Mouse (Mus musculus): ENCODE measurements around the gene Atoh7. TPM values are rescaled to one million over a fixed set of nuclear protein-coding genes. Genes with fewer than 3 reads are reported as not detected.
A peak's percentile ranks its signal among the peaks of the same experiment; 100 is the strongest.

Atoh7 gene
- polyA plus RNA-seq, 1 experiment from 2014 or later = 2.1 TPM

GRCm38 (mm10) chr10:63065561-63065960 lies 33.9 kb upstream of the Atoh7 start:
- Histone ChIP-seq H3K9me3 (no peaks in the 10 kb centered on the region), H3K27me3 (no peaks in the 10 kb centered on the region), H3K4me1 (replicated peaks) (peaks cover 3% of the 10 kb centered on the region; the same call in 1 of the 2 replicates), H3K36me3 (no peaks in the 10 kb centered on the region), H3K27ac (no peak overlapping the region), H3K4me3 (no peak overlapping the region), H3K4me2 (no peak overlapping the region), H3K9ac (no peak overlapping the region)
- WGBS = 62% methylated on average over 8 of the region's 8 CpGs
- no peak for ATAC-seq (ENCODE audit: low FRiP score)

GRCm38 (mm10) chr10:63065988-63066387 lies 33.5 kb upstream of the Atoh7 start:
- WGBS = 3% methylated on average over 5 of the region's 5 CpGs
- peaks cover 3% of the 10 kb centered on the region; the same call in 1 of the 2 replicates for H3K4me1 ChIP-seq (replicated peaks)
- no peak overlapping the region for H3K4me3 ChIP-seq
- no peaks in the 10 kb centered on the region for H3K36me3 ChIP-seq
- H3K9me3 ChIP-seq = no peaks in the 10 kb centered on the region
- peak; percentile 77; the same call in 1 of the 2 replicates for ATAC-seq (ENCODE audit: low FRiP score)
- H3K27ac ChIP-seq = no peak overlapping the region
- no peak overlapping the region for H3K9ac ChIP-seq
- no peaks in the 10 kb centered on the region for H3K27me3 ChIP-seq
- no peak overlapping the region for H3K4me2 ChIP-seq

GRCm38 (mm10) chr10:63086304-63086703 lies 13.1 kb upstream of the Atoh7 start:
- Histone ChIP-seq H3K27ac (no peak overlapping the region), H3K9ac (no peak overlapping the region), H3K27me3 (peaks cover 3% of the 10 kb centered on the region), H3K4me3 (no peak overlapping the region), H3K4me2 (no peak overlapping the region), H3K36me3 (no peaks in the 10 kb centered on the region), H3K9me3 (no peaks in the 10 kb centered on the region), H3K4me1 (replicated peaks) (peaks cover 18% of the 10 kb centered on the region)
- no peak for ATAC-seq (ENCODE audit: low FRiP score)
- WGBS = 87% methylated on average over 10 of the region's 10 CpGs

GRCm38 (mm10) chr10:63089103-63089757 lies 10.2 kb upstream of the Atoh7 start:
- H3K9me3 ChIP-seq = no peaks in the 10 kb centered on the region
- WGBS = 19% methylated on average over 8 of the region's 8 CpGs
- no peaks in the 10 kb centered on the region for H3K36me3 ChIP-seq
- no peak overlapping the region for H3K27ac ChIP-seq
- peak overlapping the region; percentile 54 for H3K4me2 ChIP-seq
- H3K4me3 ChIP-seq = peak overlapping the region; percentile 29
- H3K9ac ChIP-seq = peak overlapping the region; percentile 63
- peaks cover 3% of the 10 kb centered on the region for H3K27me3 ChIP-seq
- no peak for ATAC-seq (ENCODE audit: low FRiP score)
- H3K4me1 ChIP-seq (replicated peaks) = peaks cover 18% of the 10 kb centered on the region

- peak; percentile 39; the same call in 1 of the 2 replicates for ATAC-seq (ENCODE audit: low FRiP score)
- 5% methylated on average over 26 of the region's 26 CpGs for WGBS
Measured at GRCm38 (mm10) chr10:63089758-63090571, 9.5 kb upstream of the Atoh7 start.

GRCm38 (mm10) chr10:63091915-63092314 lies 7.5 kb upstream of the Atoh7 start:
- no peak for ATAC-seq (ENCODE audit: low FRiP score)
- Histone ChIP-seq H3K36me3 (no peaks in the 10 kb centered on the region), H3K9ac (no peak overlapping the region), H3K4me2 (no peak overlapping the region), H3K4me3 (no peak overlapping the region), H3K9me3 (no peaks in the 10 kb centered on the region), H3K27me3 (peaks cover 3% of the 10 kb centered on the region), H3K4me1 (replicated peaks) (peaks cover 18% of the 10 kb centered on the region), H3K27ac (no peak overlapping the region)
- WGBS = 76% methylated on average over 7 of the region's 7 CpGs

More at GRCm38 (mm10) chr10:63089758-63090571, 9.5 kb upstream of the Atoh7 start:
- Histone ChIP-seq H3K27ac (no peak overlapping the region), H3K4me1 (replicated peaks) (peaks cover 18% of the 10 kb centered on the region), H3K27me3 (peaks cover 3% of the 10 kb centered on the region), H3K4me3 (peak overlapping the region; percentile 29), H3K4me2 (peak overlapping the region; percentile 54), H3K9me3 (no peaks in the 10 kb centered on the region), H3K9ac (peak overlapping the region; percentile 63), H3K36me3 (no peaks in the 10 kb centered on the region)

GRCm38 (mm10) chr10:63092616-63093550 lies 6.6 kb upstream of the Atoh7 start:
- Histone ChIP-seq H3K36me3 (no peaks in the 10 kb centered on the region), H3K4me2 (no peak overlapping the region)

GRCm38 (mm10) chr10:63096757-63097156 lies 2.7 kb upstream of the Atoh7 start:
- ATAC-seq (ENCODE audit: low FRiP score) = no peak
- WGBS = 78% methylated on average over 2 of the region's 2 CpGs
- Histone ChIP-seq H3K4me1 (replicated peaks) (peaks cover 14% of the 10 kb centered on the region), H3K4me3 (no peak overlapping the region), H3K27ac (no peak overlapping the region), H3K36me3 (no peaks in the 10 kb centered on the region), H3K9ac (no peak overlapping the region), H3K4me2 (no peak overlapping the region), H3K27me3 (peaks cover 30% of the 10 kb centered on the region), H3K9me3 (no peaks in the 10 kb centered on the region)

More at GRCm38 (mm10) chr10:63092616-63093550, 6.6 kb upstream of the Atoh7 start:
- Histone ChIP-seq H3K27me3 (peaks cover 11% of the 10 kb centered on the region), H3K9me3 (no peaks in the 10 kb centered on the region), H3K4me3 (no peak overlapping the region), H3K9ac (no peak overlapping the region), H3K27ac (no peak overlapping the region), H3K4me1 (replicated peaks) (peaks cover 18% of the 10 kb centered on the region)
- no peak for ATAC-seq (ENCODE audit: low FRiP score)
- 69% methylated on average over 10 of the region's 10 CpGs for WGBS

GRCm38 (mm10) chr10:63098191-63098590 lies 1.3 kb upstream of the Atoh7 start:
- H3K27ac ChIP-seq = no peak overlapping the region
- H3K4me2 ChIP-seq = no peak overlapping the region
- no peaks in the 10 kb centered on the region for H3K36me3 ChIP-seq
- H3K27me3 ChIP-seq = peaks cover 34% of the 10 kb centered on the region
- H3K4me1 ChIP-seq (replicated peaks) = peaks cover 14% of the 10 kb centered on the region
- no peak overlapping the region for H3K9ac ChIP-seq
- 50% methylated on average over 12 of the region's 12 CpGs for WGBS
- ATAC-seq (ENCODE audit: low FRiP score) = no peak
- no peaks in the 10 kb centered on the region for H3K9me3 ChIP-seq
- no peak overlapping the region for H3K4me3 ChIP-seq

- under 1% methylated on average over 62 of the region's 62 CpGs for WGBS
- no peaks in the 10 kb centered on the region for H3K36me3 ChIP-seq
- ATAC-seq (ENCODE audit: low FRiP score) = peak; percentile 87
- H3K4me1 ChIP-seq (replicated peaks) = peaks cover 14% of the 10 kb centered on the region
- H3K9ac ChIP-seq = peak overlapping the region; percentile 82
- H3K27ac ChIP-seq = peak overlapping the region; percentile 71
- peaks cover 34% of the 10 kb centered on the region for H3K27me3 ChIP-seq
- peak overlapping the region; percentile 59 for H3K4me3 ChIP-seq
- peak overlapping the region; percentile 88 for H3K4me2 ChIP-seq
- no peaks in the 10 kb centered on the region for H3K9me3 ChIP-seq
Measured at GRCm38 (mm10) chr10:63099941-63100562, 601 bp downstream of the Atoh7 start.

- 8% methylated on average over 9 of the region's 9 CpGs for WGBS
- Histone ChIP-seq H3K4me2 (peak overlapping the region; percentile 88), H3K36me3 (no peaks in the 10 kb centered on the region), H3K4me1 (replicated peaks) (peaks cover 14% of the 10 kb centered on the region), H3K27me3 (peaks cover 34% of the 10 kb centered on the region), H3K27ac (no peak overlapping the region; the same call in 1 of the 2 replicates), H3K9me3 (no peaks in the 10 kb centered on the region), H3K9ac (peak overlapping the region; percentile 82), H3K4me3 (peak overlapping the region; percentile 59)
- ATAC-seq (ENCODE audit: low FRiP score) = peak; percentile 49; the same call in 1 of the 2 replicates
Measured at GRCm38 (mm10) chr10:63100657-63101056, 1.2 kb downstream of the Atoh7 start.

All from hindbrain, embryonic 13.5 days (tissue).